Mouse (Mus musculus) heart, embryonic 13.5 days (tissue): ENCODE data around the gene Fkbp8. TPM values are rescaled to one million over a fixed set of nuclear protein-coding genes. Genes with fewer than 3 reads are reported as not detected.

Experiments used
- ATAC-seq: fragments of 200-750 bp; cut with Nextera tagmentation; 2 replicates; pipeline ENCODE4 v1.8.0; 2017; ENCODE audit warnings: moderate TSS enrichment; ENCODE audit not compliant: insufficient number of reproducible peaks, low FRiP score, low TSS enrichment; ENCODE audit errors: extremely low read depth
- H3K27ac ChIP-seq: fragments of 300-500 bp; sonication (generic); replicated peaks from 2 replicates; pipeline ENCODE4 v1.5.1; 2015; ENCODE audit warnings: moderate library complexity, mild to moderate bottlenecking, inconsistent platforms
- H3K27me3 ChIP-seq: fragments of 300-500 bp; sonication (generic); replicated peaks from 2 replicates; pipeline ENCODE4 v1.6.1; 2015; ENCODE audit warnings: mild to moderate bottlenecking, inconsistent platforms
- H3K36me3 ChIP-seq: fragments of 300-500 bp; sonication (generic); 2 replicates; pipeline ENCODE4 v1.6.1; 2015; ENCODE audit warnings: mild to moderate bottlenecking, inconsistent platforms
- H3K4me1 ChIP-seq: fragments of 300-500 bp; sonication (generic); 2 replicates; pipeline ENCODE4 v1.6.1; 2015; ENCODE audit warnings: inconsistent platforms
- H3K4me2 ChIP-seq: fragments of 300-500 bp; sonication (generic); 2 replicates; pipeline ENCODE4 v1.6.1; 2015; ENCODE audit warnings: inconsistent platforms, mild to moderate bottlenecking, moderate library complexity
- H3K4me3 ChIP-seq: fragments of 300-500 bp; sonication (generic); 2 replicates; pipeline ENCODE4 v1.5.1; 2015; ENCODE audit warnings: moderate library complexity, mild to moderate bottlenecking, inconsistent platforms
- H3K9ac ChIP-seq: fragments of 300-500 bp; sonication (generic); 2 replicates; pipeline ENCODE4 v1.6.1; 2015; ENCODE audit warnings: inconsistent platforms, mild to moderate bottlenecking, moderate library complexity
- H3K9me3 ChIP-seq: fragments of 300-500 bp; sonication (generic); 2 replicates; pipeline ENCODE4 v1.6.1; 2016; ENCODE audit warnings: inconsistent platforms
- WGBS: fragments of 180-500 bp; shearing (Covaris S2); methylation state at CpG from one replicate; pipeline ENCODE4 v1.1.7; 2015; ENCODE audit warnings: mixed read lengths; 5-methylcytosine and 5-hydroxymethylcytosine counted together
- polyA plus RNA-seq: library from polyadenylated mRNA; unstranded; fragments of >200 nt; fragmentation: Nextera tagmentation; extraction: Ambion mirVana; gene quantifications from 2 replicates; pipeline ENCODE4 v1.2.1, GENCODE M21; 2015

Gene Fkbp8
- polyA plus RNA-seq, 1 experiment from 2014 or later: 240 TPM

DNA sequence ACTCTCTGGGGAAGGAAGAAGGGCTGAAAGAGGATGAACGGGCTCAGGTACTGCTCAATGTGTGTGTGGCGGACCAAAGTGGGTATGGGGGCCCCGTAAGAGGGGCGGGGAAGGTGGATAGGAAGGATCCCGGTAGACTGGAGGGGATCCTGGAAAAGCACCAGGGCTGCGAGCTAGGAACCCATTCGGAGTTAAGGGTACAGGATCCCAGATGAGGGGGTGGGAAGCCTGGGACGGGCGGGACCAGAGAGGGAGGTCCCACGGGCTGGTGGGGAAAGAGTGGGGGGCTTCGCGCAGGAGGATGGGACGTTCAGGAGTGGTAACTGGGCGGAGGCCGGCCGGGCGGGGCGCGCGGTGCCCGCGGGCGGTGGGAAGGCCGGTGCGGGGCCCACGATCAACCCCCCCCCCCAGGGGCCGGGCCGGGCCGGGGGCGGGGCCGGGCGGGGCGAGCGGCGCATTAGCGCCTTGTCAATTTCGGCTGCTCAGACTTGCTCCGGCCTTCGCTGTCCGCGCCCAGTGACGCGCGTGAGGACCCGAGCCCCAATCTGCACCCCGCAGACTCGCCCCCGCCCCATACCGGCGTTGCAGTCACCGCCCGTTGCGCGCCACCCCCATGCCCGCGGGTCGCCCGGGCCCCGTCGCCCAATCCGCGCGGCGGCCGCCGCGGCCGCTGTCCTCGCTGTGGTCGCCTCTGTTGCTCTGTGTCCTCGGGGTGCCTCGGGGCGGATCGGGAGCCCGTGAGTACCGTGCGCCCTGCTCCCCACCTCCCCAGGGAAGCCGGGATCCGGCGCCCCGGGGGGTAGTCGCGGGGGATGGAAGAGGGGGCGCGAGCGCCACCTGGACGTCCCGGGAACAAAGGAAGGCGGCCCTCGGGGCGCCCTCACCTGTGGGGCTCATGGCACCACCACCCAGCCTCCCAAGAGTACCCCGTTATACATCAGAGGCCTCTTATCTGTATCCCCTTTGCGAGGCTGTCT, 34.6 kb upstream of the Fkbp8 start, which contains the start of gene Crlf1:
Gene Crlf1 (plus strand): TSS at position 495 of the 977 bp plus-strand sequence.
- peak within 1 kb of the TSS; percentile 72 for H3K4me2 ChIP-seq
- under 1% methylated on average over 92 of the region's 93 CpGs for WGBS
- H3K4me1 ChIP-seq: peaks cover 62% of the 10 kb centered on the region
- no peak within 1 kb of the TSS for H3K27ac ChIP-seq
- peaks cover 100% of the 10 kb centered on the region for H3K27me3 ChIP-seq
- H3K9ac ChIP-seq: peak within 1 kb of the TSS; percentile 70
- ATAC-seq: no peak
- H3K36me3 ChIP-seq: no peaks in the 10 kb centered on the region
- H3K9me3 ChIP-seq: no peaks in the 10 kb centered on the region
- peak within 1 kb of the TSS; percentile 49 for H3K4me3 ChIP-seq

DNA sequence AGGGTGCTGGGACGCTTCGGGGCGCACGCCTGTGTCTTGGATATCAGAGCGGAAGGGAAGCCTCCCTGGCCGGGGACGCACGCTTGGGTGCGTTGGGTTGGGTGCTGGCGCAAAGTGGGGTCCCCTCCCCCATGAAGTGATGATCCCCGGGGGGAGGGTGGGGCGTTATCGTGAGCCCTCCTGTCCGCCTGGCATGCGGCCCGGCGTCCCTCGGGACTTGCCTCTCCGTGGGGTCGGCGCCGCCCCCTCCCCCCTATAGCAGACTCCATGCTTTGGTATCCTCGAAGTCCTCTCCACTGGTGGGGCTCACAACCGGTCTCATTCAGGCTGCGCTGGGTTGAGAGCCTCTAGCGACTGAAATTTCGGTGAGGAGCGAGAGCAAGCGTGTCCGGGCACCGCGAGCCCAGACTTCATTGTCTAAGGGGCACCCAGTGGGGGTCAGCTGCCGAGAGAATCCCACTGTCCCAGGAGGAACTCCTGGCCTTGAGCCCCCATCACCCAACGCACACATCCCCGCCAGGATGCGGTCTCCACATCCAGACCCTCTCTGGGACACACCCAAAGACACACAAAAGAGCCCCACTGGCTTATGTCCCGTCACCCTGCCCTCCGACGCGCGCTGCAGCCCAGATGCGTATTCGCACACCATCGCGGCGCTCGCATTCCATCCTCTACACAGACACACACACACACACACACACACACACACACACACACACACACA, 33.7 kb upstream of the Fkbp8 start:
- peaks cover 100% of the 10 kb centered on the region for H3K27me3 ChIP-seq
- no peaks in the 10 kb centered on the region for H3K36me3 ChIP-seq
- H3K4me1 ChIP-seq: peaks cover 56% of the 10 kb centered on the region
- H3K27ac ChIP-seq: no peak overlapping the region
- H3K9me3 ChIP-seq: no peaks in the 10 kb centered on the region
- peak overlapping the region; percentile 70; the same call in 1 of the 2 replicates for H3K9ac ChIP-seq
- 2% methylated on average over 46 of the region's 47 CpGs for WGBS
- ATAC-seq: no peak
- H3K4me2 ChIP-seq: peak overlapping the region; percentile 72
- peak overlapping the region; percentile 49 for H3K4me3 ChIP-seq

DNA sequence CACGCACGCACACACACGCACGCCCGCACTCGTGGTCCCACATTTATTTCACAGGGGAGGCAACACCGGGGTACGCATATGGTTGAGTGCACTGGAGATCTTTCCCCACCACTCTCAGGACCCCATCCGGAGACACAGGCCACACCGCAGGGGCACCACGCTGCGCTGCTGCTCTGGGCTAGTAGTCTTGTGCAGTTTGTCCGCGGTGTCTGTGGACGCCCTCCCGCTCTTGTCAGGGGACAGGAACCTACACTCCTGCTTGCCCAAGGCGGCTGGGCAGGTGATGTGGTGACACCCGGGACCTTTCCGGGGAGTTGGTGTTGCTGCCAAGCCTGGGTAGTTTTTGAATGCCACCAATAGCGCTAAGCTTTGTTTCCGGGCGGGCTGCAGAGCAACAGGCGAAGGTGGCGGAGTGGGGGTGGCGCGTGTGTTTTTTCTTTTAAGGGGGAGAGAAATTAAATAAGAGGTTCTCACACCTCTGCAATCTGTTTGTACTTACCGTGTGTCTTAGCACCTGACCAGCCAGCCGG, 33.0 kb upstream of the Fkbp8 start:
- no peak for ATAC-seq
- peaks cover 100% of the 10 kb centered on the region for H3K27me3 ChIP-seq
- peak overlapping the region; percentile 49 for H3K4me3 ChIP-seq
- H3K9ac ChIP-seq: no peak overlapping the region
- H3K27ac ChIP-seq: no peak overlapping the region
- no peaks in the 10 kb centered on the region for H3K36me3 ChIP-seq
- WGBS: 4% methylated on average over 28 of the region's 28 CpGs
- peak overlapping the region; percentile 72; the same call in 1 of the 2 replicates for H3K4me2 ChIP-seq
- H3K4me1 ChIP-seq: peaks cover 50% of the 10 kb centered on the region
- no peaks in the 10 kb centered on the region for H3K9me3 ChIP-seq

DNA sequence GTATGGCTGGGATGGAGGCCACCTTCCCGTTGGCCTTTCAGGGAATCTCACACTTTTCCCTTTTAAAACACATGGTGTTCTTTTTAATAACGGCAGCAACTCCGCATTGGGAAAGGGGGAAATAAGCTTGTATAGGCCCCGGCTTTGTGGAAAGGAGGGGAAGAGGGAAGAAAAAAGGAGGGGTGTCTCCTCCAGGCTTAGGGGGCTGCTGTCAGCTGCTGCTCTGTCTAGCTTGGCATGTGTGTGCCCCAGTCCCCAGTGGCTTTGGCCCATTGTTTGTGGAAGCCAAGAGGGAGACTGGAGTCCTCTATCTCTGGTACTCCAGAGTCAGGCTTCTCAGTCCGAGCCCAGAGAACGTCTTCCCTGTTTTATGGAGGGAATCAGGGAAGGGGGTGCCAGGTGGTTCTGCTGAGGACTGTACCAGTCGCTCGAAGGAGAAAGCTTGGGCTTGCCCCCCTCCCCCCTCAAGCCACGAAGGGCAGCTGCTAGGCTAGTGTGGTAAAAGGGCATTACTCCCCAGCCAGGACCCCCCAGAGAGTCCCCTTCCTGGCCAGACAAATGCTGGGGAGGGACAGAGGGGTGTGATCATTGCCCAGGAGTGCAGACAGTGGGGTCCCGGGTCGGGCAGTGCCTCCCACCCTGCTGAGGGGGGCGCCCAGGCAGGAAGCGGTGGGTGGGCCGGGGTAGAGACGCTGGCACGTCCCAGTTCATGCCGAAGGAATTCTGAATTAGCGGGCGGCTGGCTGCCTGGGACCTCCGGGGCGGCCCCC, 32.3 kb upstream of the Fkbp8 start:
- no peak for ATAC-seq
- Histone ChIP-seq H3K4me2 (peak overlapping the region; percentile 4), H3K9me3 (no peaks in the 10 kb centered on the region), H3K9ac (peak overlapping the region; percentile 12; the same call in 1 of the 2 replicates), H3K27me3 (peaks cover 100% of the 10 kb centered on the region), H3K36me3 (no peaks in the 10 kb centered on the region), H3K4me3 (peak overlapping the region; percentile 3; the same call in 1 of the 2 replicates), H3K27ac (no peak overlapping the region), H3K4me1 (peaks cover 51% of the 10 kb centered on the region)
- 3% methylated on average over 21 of the region's 21 CpGs for WGBS

DNA sequence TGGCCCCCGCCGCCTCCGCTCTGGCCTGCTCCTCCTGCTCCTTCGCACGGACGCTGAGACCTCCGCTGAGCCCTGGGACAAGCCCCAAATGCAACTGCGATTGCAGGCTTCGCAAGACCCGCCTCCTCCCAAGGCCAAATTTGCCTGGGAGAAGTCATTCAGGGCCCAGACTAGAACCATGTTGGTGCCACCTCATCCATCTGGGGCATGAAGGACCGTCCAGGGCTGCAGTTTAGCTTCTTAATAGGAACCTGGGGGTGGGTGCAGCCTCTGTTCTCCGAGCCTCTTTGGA, 31.8 kb upstream of the Fkbp8 start:
- Histone ChIP-seq H3K36me3 (no peaks in the 10 kb centered on the region), H3K27me3 (peaks cover 100% of the 10 kb centered on the region), H3K4me1 (peaks cover 52% of the 10 kb centered on the region), H3K4me3 (peak overlapping the region; percentile 3; the same call in 1 of the 2 replicates), H3K27ac (no peak overlapping the region), H3K9me3 (no peaks in the 10 kb centered on the region), H3K4me2 (peak overlapping the region; percentile 4; the same call in 1 of the 2 replicates), H3K9ac (peak overlapping the region; percentile 12; the same call in 1 of the 2 replicates)
- ATAC-seq: no peak
- WGBS: 8% methylated on average over 12 of the region's 12 CpGs

DNA sequence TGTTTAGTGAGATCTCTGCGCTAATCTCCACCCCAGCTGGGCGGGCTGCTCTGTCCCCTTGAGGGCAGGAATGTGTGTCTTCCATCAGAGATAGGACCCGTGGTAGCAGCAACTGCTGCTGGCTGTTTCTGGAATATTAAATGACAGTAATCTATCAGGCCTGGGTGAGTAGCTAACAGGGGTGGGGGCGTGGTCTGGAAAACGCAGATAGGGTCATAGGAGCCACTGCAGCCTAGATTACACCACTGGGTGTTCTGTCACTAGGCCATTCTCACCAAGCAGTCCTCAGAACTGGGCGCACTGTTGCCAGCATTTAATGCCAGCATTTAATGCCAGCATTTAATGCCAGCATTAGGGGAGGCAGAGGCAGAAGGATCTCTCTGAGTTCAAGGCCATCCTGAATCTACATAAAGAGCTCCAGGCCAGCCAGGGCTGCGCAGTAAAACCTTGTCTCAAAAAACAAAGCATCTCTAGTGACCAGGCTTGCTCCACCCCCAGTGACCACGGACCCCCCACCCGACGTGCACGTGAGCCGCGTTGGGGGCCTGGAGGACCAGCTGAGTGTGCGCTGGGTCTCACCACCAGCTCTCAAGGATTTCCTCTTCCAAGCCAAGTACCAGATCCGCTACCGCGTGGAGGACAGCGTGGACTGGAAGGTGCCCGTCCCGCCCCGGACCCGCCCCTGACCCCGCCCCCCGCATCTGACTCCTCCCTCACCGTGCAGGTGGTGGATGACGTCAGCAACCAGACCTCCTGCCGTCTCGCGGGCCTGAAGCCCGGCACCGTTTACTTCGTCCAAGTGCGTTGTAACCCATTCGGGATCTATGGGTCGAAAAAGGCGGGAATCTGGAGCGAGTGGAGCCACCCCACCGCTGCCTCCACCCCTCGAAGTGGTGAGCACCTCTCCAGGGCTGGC, 26.9 kb upstream of the Fkbp8 start:
- Histone ChIP-seq H3K4me3 (peak overlapping the region; percentile 9; the same call in 1 of the 2 replicates), H3K4me2 (peak overlapping the region; percentile 46), H3K4me1 (peaks cover 59% of the 10 kb centered on the region), H3K9ac (0 out of 2 replicates have a peak overlapping the region, but pooled peaks have one; percentile 1), H3K36me3 (peaks cover 12% of the 10 kb centered on the region; the same call in 1 of the 2 replicates), H3K9me3 (no peaks in the 10 kb centered on the region), H3K27me3 (peaks cover 85% of the 10 kb centered on the region), H3K27ac (no peak overlapping the region)
- 6% methylated on average over 39 of the region's 39 CpGs for WGBS
- ATAC-seq: peak; percentile 15; the same call in 1 of the 2 replicates

DNA sequence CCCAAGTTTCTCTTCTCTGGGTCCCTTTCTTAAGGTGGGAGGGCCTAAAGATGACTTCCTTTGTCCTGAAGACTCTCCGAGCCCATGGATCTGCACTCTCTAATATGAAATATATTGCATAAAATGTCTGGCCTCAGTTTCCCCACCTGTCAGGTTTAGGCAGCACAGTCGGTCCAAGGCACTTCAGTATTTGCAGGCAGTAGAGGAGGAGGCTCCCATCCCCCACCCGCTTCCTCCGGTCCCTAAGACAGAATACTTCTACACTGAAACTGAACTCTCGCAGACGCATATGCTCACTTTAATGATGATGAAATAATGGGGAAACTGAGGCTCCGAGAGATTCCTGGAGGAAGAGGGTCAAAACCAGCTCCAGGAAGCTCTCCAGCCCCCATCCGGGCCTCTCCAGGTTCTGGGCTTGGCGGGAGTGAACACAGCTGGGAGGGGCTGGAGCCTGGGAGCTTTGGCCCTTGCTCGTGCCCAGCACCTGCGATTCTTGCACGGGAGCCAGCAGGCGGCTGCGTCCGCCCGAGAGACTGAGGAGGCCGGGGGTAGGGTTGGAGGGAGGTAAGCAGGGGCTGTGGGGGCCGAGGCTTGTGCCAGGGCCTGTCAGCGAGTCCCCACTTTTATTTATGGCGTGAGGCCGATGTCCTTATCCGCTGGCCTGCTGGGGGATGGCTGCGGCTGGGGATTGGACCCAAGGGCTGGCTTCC, 25.5 kb upstream of the Fkbp8 start:
- Histone ChIP-seq H3K9ac (peak overlapping the region; percentile 57), H3K4me3 (peak overlapping the region; percentile 29)
- whole genome bisulfite sequencing: 12% methylated on average over 23 of the region's 23 CpGs

DNA sequence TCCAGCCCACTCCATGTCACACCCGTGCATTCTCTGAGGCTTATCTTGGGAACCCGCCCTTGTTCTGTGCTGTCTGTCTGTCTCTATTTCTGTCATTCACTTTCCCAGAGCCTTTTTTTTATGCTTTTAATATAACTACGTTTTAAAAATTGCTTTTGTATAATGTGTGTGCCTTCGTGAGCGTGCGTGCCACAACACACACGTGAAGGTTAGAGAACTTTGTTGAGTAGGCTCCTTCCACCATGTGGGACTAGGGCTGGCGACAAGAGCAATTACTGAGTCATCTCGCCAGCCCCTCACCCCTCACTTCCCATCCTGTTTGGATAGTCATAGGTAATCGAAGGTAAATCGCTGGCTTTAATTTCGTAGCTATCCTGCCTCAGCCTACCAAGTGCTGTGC, 25.0 kb upstream of the Fkbp8 start:
- peak overlapping the region; percentile 57 for H3K9ac ChIP-seq
- WGBS: 34% methylated on average over 12 of the region's 12 CpGs
- H3K4me3 ChIP-seq: peak overlapping the region; percentile 29
- peaks cover 20% of the 10 kb centered on the region for H3K36me3 ChIP-seq
- H3K4me2 ChIP-seq: peak overlapping the region; percentile 58
- peaks cover 73% of the 10 kb centered on the region for H3K4me1 ChIP-seq
- peaks cover 66% of the 10 kb centered on the region for H3K27me3 ChIP-seq
- no peak for ATAC-seq
- H3K9me3 ChIP-seq: no peaks in the 10 kb centered on the region
- H3K27ac ChIP-seq: no peak overlapping the region

More for the DNA sequence above, 25.5 kb upstream of the Fkbp8 start:
- Histone ChIP-seq H3K9me3 (no peaks in the 10 kb centered on the region), H3K27ac (no peak overlapping the region), H3K4me1 (peaks cover 67% of the 10 kb centered on the region), H3K36me3 (peaks cover 14% of the 10 kb centered on the region), H3K27me3 (peaks cover 72% of the 10 kb centered on the region), H3K4me2 (peak overlapping the region; percentile 58)
- ATAC-seq: no peak

DNA sequence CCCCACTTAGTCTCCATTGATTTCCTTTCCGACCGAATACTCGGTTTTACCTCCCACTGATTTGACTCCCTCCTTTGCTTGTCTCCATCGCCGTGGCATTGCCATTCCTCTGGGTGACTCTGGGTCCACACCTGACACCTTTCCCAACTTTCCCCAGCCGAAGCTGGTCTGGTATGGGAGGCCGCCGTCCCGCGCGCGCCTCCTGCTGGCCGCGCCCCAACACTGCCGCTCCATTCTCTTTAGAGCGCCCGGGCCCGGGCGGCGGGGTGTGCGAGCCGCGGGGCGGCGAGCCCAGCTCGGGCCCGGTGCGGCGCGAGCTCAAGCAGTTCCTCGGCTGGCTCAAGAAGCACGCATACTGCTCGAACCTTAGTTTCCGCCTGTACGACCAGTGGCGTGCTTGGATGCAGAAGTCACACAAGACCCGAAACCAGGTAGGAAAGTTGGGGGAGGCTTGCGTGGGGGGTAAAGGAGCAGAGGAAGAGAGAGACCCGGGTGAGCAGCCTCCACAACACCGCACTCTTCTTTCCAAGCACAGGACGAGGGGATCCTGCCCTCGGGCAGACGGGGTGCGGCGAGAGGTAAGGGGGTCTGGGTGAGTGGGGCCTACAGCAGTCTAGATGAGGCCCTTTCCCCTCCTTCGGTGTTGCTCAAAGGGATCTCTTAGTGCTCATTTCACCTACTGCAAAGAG, 24.3 kb upstream of the Fkbp8 start:
- peak overlapping the region; percentile 29; the same call in 1 of the 2 replicates for H3K4me3 ChIP-seq
- WGBS: 14% methylated on average over 46 of the region's 46 CpGs
- H3K36me3 ChIP-seq: peaks cover 26% of the 10 kb centered on the region
- H3K27ac ChIP-seq: no peak overlapping the region
- H3K27me3 ChIP-seq: peaks cover 60% of the 10 kb centered on the region
- no peaks in the 10 kb centered on the region for H3K9me3 ChIP-seq
- H3K4me1 ChIP-seq: peaks cover 77% of the 10 kb centered on the region
- peak overlapping the region; percentile 58 for H3K4me2 ChIP-seq
- ATAC-seq: no peak
- H3K9ac ChIP-seq: peak overlapping the region; percentile 63
